Mouse (Mus musculus) ovary, postnatal 14 days (tissue): Measurements from ENCODE around the gene Crybg2.

ENCODE experiments used
- DNase-seq: peaks from one replicate; pipeline ENCODE4 v3.0.0; 2022; ENCODE audit warnings: low spot score

Crybg2 gene

GRCm38 (mm10) chr4:134060135-134060865 lies at the start of gene Crybg2:
Crybg2 (plus strand) TSS chr4:134060815.
- no peak for DNase-seq

GRCm38 (mm10) chr4:134011450-134012414 lies 48.9 kb upstream of the Crybg2 start:
- no peak for DNase-seq

GRCm38 (mm10) chr4:134012858-134013528 lies 47.6 kb upstream of the Crybg2 start:
- no peak for DNase-seq

GRCm38 (mm10) chr4:134016208-134016607 lies 44.4 kb upstream of the Crybg2 start:
- DNase-seq: no peak

GRCm38 (mm10) chr4:134016767-134017166 lies 43.8 kb upstream of the Crybg2 start:
- no peak for DNase-seq

- no peak for DNase-seq
Measured at GRCm38 (mm10) chr4:134017201-134017865, 43.3 kb upstream of the Crybg2 start.

GRCm38 (mm10) chr4:134018038-134018778 lies 42.4 kb upstream of the Crybg2 start:
- DNase-seq: no peak

GRCm38 (mm10) chr4:134018779-134019145 lies 41.9 kb upstream of the Crybg2 start, which contains the start of gene Lin28a:
Lin28a (minus strand) TSS chr4:134018841.
- DNase-seq: no peak

- DNase-seq: no peak
Measured at GRCm38 (mm10) chr4:134019210-134019609, 41.4 kb upstream of the Crybg2 start.

- DNase-seq: no peak
Measured at GRCm38 (mm10) chr4:134019641-134020351, 40.8 kb upstream of the Crybg2 start.

- peak; percentile 83 for DNase-seq
Measured at GRCm38 (mm10) chr4:134020621-134021020, 40.0 kb upstream of the Crybg2 start.

- no peak for DNase-seq
Measured at GRCm38 (mm10) chr4:134025802-134026201, 34.8 kb upstream of the Crybg2 start.

- peak; percentile 70 for DNase-seq
Measured at GRCm38 (mm10) chr4:134035953-134036352, 24.7 kb upstream of the Crybg2 start.

GRCm38 (mm10) chr4:134041317-134042123 lies 19.1 kb upstream of the Crybg2 start:
- DNase-seq: no peak

- no peak for DNase-seq
Measured at GRCm38 (mm10) chr4:134043041-134043440, 17.6 kb upstream of the Crybg2 start.

GRCm38 (mm10) chr4:134047648-134048047 lies 13.0 kb upstream of the Crybg2 start:
- no peak for DNase-seq

GRCm38 (mm10) chr4:134051912-134052311 lies 8.7 kb upstream of the Crybg2 start:
- DNase-seq: no peak

GRCm38 (mm10) chr4:134052560-134052959 lies 8.1 kb upstream of the Crybg2 start:
- DNase-seq: no peak

GRCm38 (mm10) chr4:134053538-134053937 lies 7.1 kb upstream of the Crybg2 start, which contains the start of gene Zfp683:
Zfp683 (plus strand) TSS chr4:134053838.
- no peak for DNase-seq
